Mouse (Mus musculus) gastrocnemius, adult 2 months (tissue): ENCODE data around the gene Hemk1. TPM values are rescaled to one million over a fixed set of nuclear protein-coding genes. Genes with fewer than 3 reads are reported as not detected.

Experiments
- DNase-seq: peaks from one replicate; pipeline ENCODE4 v3.0.0; 2022
- H3K27ac ChIP-seq: fragments of 200-600 bp; 2 replicates; pipeline ENCODE4 v1.8.1; 2022; ENCODE audit warnings: mild to moderate bottlenecking
- H3K4me3 ChIP-seq: fragments of 200-600 bp; 2 replicates; pipeline ENCODE4 v1.8.1; 2022; ENCODE audit warnings: mild to moderate bottlenecking, moderate library complexity
- CTCF ChIP-seq: fragments of 200-600 bp; IDR thresholded peaks from 2 replicates; pipeline ENCODE4 v1.8.1; 2022; ENCODE audit warnings: antibody characterized with exemption, mild to moderate bottlenecking, moderate library complexity
- intact Hi-C: fragments of 180-260 bp; cut with DNase I; formaldehyde crosslinking; loops from one replicate; pipeline ENCODE4 v1.15.1; 2025
- total RNA-seq, 2 experiments: library from RNA; stranded (reverse); gene quantifications; 2 replicates each; pipeline ENCODE4 v1.2.3; 2021

The Hemk1 gene
- total RNA-seq, 2 experiments from 2014 or later, result 11.6 to 14.4 TPM

- Histone ChIP-seq H3K4me3 (no peak overlapping the region), H3K27ac (no peak overlapping the region)
- peak; percentile 69 for TF ChIP-seq CTCF
- intact Hi-C loops, result loop anchor here (1.0 kb wide), 1 partner anchor 148 kb away; no protein-coding TSS in a partner anchor
- DNase-seq, result peak; percentile 58
Observed at GRCm38 (mm10) chr9:107366644-107367043, 28.5 kb upstream of the Hemk1 start.

GRCm38 (mm10) chr9:107360989-107361388 lies 22.8 kb upstream of the Hemk1 start:
- no peak for TF ChIP-seq CTCF
- DNase-seq, result no peak
- Histone ChIP-seq H3K27ac (no peak overlapping the region), H3K4me3 (no peak overlapping the region)
- intact Hi-C loops, result no loop called here

DNA sequence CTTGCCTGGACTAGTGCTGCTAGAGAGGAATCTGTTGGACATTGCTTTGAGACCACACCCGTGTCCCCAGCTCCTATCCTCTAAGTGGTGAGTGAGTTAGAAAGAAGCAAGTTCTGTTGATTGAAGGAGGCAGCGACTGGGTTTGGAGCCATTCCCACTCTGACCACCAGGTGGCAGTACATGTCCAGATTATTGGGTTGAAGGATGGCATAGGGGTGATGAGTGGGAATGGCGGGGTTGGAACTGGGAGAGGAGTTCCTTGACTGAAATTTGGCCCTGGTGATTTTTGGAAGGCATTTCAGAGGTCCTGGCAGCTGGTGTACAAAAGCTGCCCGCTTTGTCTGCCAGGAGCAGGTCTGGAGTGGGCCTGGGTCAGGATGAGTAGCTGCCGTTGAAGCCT lies 19.5 kb upstream of the Hemk1 start:
- DNase-seq, result peak; percentile 82
- intact Hi-C loops, result loop anchor here (2.0 kb wide), 1 partner anchor 157 kb away; no protein-coding TSS in a partner anchor
- no peak overlapping the region for H3K4me3 ChIP-seq
- no peak overlapping the region for H3K27ac ChIP-seq
- TF ChIP-seq CTCF, result no peak; the same call in 1 of the 2 replicates

- intact Hi-C loops, result loop anchor here (1.0 kb wide), 2 partner anchors 37 to 62 kb away; no protein-coding TSS in a partner anchor
- Histone ChIP-seq H3K27ac (no peak overlapping the region), H3K4me3 (no peak overlapping the region)
- peak; percentile 72 for DNase-seq
- peak; percentile 79 for TF ChIP-seq CTCF
Observed at GRCm38 (mm10) chr9:107355870-107356765, 18.0 kb upstream of the Hemk1 start.

GRCm38 (mm10) chr9:107354826-107355225 lies 16.7 kb upstream of the Hemk1 start:
- intact Hi-C loops, result loop anchor here (1.0 kb wide), 1 partner anchor 36 kb away; no protein-coding TSS in a partner anchor
- DNase-seq, result no peak
- Histone ChIP-seq H3K27ac (no peak overlapping the region), H3K4me3 (no peak overlapping the region)
- no peak for TF ChIP-seq CTCF

GRCm38 (mm10) chr9:107349321-107349720 lies 11.2 kb upstream of the Hemk1 start:
- intact Hi-C loops, result no loop called here
- DNase-seq, result no peak
- no peak overlapping the region for H3K27ac ChIP-seq
- no peak for TF ChIP-seq CTCF
- no peak overlapping the region for H3K4me3 ChIP-seq

DNA sequence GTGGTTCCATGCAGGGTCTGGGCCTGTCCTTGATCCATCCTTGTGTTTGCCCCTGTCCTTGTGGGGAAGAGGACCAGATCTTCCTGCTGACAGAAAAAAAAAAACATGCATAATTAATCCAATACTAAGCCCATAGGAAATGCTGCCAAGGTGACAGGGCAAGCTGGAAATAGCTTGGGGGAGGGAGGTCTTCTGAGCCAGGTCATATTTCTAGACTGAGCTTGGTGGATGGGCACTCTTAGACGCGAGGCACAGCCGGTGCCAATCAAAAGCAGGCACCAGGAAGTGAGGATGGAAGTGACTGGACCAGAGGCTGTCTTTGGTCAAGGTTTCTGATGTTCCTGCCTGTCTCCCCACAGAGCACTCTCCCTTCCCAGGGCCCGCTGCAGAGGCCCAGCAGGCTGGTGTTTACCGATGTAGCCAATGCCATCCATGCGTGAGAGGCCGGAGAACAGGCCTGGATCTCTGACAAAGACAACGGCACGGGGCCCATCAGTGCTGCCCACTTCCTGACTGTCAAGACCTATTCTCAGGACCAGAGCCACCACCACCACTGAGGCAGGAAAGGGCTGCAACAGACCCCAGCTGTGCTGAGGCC lies 9.5 kb upstream of the Hemk1 start:
- peak overlapping the region; percentile 36 for H3K4me3 ChIP-seq
- intact Hi-C loops, result no loop called here
- peak overlapping the region; percentile 75 for H3K27ac ChIP-seq
- DNase-seq, result peak; percentile 72
- TF ChIP-seq CTCF, result no peak

DNA sequence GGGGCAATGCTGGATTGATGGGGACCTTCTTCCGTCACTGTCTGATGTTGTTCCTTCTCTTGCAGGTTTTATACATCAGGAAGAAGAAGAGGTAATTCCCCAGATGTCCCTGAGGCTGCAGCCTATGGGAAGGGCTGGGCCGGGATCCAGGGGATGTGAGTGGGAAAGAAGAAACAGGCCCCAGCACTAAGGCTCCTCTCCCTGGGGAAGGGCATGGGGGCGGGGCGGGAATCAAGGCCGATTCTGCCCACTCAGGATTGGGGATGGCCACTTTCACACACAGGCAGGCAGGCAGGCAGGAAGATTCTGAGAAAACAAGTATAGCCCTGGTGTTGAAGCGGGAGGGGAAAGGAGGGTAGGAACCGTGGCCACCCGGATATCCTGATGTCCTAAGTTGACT lies 7.9 kb upstream of the Hemk1 start:
- TF ChIP-seq CTCF, result no peak
- intact Hi-C loops, result no loop called here
- Histone ChIP-seq H3K4me3 (no peak overlapping the region), H3K27ac (peak overlapping the region; percentile 75; the same call in 1 of the 2 replicates)
- DNase-seq, result no peak

- peak overlapping the region; percentile 94 for H3K27ac ChIP-seq
- DNase-seq, result peak; percentile 47
- intact Hi-C loops, result no loop called here
- no peak for TF ChIP-seq CTCF
- H3K4me3 ChIP-seq, result peak overlapping the region; percentile 88
Observed at GRCm38 (mm10) chr9:107344027-107344426, 5.9 kb upstream of the Hemk1 start.

DNA sequence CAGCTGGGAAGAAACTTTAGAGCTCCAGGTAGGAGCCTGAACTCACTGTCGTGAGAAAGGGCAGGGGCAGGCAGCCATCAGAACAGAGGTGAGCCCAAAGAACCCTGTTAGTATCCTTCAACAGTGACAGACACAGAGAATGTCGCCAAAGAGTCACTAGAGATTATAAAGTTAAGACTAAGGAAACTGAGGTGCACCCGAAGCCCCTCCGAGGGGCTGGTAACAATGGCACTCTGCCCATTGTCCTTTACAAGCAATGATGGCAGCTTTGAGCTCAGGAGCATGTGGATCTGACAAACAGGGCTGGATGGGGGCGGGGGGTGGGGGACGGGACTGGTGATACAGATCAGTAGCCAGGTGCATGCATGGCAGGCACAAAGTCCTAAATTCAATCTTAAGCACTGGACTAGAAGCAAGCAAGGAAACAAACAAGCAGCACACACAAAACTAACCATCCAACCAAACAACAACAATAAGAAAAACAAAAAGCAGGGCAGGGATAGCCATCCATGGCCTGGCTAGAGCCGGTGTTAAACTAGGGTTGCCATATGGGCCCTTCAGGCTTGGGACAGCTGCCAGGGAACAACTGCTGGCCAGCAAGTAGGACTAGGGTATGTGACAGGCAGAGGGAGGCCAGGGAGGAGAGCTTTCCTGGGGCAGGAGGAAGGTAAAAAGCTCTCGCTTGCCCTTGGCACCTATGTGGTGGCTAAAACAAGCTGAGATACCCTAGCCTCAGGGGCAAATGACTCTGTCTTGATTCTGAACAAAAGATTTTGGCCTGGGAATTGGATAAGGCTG lies 5.2 kb upstream of the Hemk1 start:
- no peak for TF ChIP-seq CTCF
- intact Hi-C loops, result no loop called here
- H3K4me3 ChIP-seq, result peak overlapping the region; percentile 88
- H3K27ac ChIP-seq, result peak overlapping the region; percentile 94
- DNase-seq, result peak; percentile 87

GRCm38 (mm10) chr9:107342201-107342709 lies 4.1 kb upstream of the Hemk1 start:
- TF ChIP-seq CTCF, result no peak
- intact Hi-C loops, result no loop called here
- DNase-seq, result peak; percentile 35
- Histone ChIP-seq H3K27ac (peak overlapping the region; percentile 94), H3K4me3 (peak overlapping the region; percentile 88)

GRCm38 (mm10) chr9:107340911-107341645 lies 2.9 kb upstream of the Hemk1 start:
- peak overlapping the region; percentile 88 for H3K4me3 ChIP-seq
- peak; percentile 63 for DNase-seq
- peak overlapping the region; percentile 94 for H3K27ac ChIP-seq
- intact Hi-C loops, result no loop called here
- no peak for TF ChIP-seq CTCF
